Mouse (Mus musculus): ENCODE results near the gene Nans.

Gene Nans

DNA sequence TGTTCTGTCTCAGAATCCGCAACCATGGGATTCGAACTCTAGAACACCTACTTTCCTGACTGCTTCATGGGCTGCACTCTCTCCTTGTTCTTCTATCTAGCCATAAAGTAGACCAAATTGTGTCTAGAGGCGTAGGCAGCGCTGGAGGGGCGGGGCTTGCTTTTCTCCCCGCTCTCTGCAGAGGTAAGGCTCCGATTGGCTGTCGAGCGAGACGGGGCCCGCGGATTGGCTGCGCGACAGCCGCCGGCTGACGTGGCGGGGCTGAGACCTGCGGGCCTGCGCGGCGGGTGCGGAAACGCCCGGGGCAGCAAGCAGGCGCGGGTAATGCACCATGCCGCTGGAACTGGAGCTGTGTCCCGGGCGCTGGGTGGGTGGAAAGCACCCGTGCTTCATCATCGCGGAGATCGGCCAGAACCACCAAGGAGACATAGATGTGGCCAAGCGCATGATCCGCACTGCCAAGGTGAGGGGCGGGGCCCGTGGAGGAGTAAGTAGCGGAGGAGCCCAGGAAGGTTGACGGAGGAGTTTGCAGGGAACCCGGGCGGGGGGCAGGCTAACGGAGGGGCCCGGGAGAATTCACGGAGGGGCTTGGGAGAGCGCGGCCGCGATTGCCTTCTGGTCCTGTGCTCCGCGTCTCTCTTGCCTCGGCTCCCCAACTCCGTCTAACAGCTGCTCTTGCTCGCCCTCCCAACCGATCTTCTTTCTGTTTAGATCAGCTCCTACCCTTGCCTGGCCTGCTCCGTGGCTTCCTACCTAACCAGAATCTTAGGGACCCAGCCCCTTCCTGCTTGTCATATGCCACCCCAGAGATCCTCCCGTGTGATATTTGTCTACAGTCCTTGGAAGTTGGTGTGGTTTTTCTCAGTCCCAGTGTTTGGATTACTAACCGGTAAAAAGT is at the start of gene Nans:
Gene Nans, plus strand, starts transcription at position 221 of the 898 bp plus-strand sequence.
- DNase-seq (ENCODE audit: low spot score), result peak; percentile 91

DNA sequence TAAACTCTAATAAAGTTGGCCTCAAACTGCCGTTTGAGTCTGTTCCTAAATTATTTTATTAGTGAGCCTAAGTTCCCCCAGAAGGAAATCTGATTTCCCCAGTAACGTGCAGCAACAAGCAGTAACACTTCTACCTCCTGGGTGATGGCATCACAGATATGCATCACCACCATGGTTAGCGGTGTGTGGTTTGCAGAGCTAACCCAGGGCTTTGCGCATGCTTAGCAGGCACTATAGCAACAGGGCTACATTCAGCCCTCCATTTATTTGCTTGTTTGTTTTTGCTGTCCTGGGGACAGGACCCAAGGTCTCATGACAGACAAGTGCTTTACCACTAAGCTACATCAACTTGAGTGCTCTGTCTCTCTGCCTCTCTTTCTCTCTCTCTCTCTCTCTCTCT is 46.5 kb upstream of the Nans start:
- no peak for DNase-seq (ENCODE audit: low spot score)

DNA sequence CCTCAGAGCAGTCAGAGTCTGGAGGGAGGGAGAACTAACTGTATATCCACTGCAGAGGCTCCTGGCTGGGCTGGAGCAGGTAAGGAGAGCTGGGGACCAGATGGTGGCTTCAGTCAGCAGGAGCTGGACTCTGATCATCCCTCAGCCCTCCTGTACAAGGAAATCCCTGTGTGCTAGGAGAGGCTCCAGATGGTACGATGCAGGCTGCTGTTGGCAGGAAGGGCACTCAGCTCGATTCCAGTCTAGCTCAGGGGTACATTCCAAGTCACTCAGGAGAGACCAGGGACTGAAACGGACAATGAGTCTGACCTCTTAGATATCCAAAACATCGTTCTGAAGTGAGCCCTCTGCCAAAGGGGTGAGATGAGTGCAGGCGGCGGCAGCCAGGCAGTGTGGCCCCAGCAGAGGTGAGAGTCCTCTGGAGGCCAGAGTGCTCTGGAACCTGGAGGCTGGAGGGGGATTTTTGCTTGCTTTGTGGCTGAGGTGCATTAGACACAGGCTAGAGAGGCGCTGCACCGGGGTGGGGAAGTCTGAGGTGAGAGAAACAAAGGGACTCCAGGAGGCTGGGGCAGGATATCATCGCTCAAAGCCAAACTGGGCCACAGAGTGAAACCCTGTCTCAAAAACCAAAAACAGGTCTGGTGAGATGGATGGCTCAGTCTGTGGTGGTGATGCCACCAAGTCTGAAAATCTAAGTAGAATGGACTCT is 43.7 kb upstream of the Nans start:
- DNase-seq (ENCODE audit: low spot score), result no peak

DNA sequence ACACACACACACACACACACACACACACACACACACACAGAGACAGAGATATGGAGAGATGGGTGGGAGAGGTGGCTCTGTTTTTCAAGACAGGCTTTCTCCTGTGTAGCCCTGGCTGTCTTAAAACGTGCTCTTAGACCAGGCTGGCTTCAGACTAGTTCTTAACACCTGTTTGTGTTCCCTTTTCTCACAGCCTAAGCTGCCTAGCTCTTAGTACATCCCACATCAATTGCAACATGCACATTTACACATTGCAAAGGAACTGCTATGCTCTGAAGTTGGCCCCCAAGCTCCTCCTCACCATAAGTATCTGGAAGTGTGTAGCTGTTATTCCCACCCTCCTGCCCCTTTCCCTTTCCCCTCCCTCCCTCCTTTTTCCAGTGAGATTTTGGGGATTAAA is 41.6 kb upstream of the Nans start:
- no peak for DNase-seq (ENCODE audit: low spot score)

DNA sequence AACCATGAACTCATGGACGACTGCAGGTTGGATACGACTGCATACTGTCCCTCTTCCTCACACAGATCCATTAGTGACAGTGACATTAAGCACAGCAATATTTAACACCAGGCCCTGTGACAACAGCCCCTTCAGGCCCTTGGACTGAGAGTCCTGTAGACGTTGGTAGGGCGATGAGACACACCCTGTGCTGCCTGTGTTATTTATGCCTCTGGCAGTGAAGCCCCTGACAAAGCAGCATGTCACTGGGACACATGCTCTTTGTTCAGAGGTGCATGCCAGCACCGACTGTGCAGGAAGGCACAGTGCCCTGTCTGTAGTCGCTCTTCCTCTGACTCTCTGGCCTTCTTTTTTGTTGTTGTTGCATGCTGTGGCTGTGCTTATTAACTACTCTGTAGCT is 40.2 kb upstream of the Nans start:
- no peak for DNase-seq (ENCODE audit: low spot score)

DNA sequence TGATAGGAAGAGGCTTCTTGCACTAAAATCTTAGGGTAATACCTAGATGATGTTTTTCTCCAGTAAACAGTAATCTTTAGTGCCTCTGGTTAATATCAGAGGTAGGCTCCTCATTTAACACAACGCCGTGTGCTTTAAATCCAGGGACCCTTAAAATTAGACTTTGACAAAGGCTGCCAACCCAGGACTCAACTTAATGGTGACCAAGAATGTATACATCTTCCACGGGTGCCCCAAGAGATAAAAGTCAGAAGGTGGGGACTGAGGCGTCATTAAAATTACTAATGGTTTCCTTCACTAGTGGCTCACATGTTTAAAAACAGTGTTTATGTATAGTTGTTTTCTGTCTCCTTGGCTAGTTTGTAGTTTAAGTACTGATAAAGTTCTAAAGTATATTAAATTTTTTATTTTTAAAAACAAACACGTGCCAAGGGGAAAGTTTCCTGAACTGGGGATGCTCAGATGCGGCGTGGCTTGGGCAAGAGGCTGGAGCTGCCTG is 39.0 kb upstream of the Nans start:
- no peak for DNase-seq (ENCODE audit: low spot score)

DNA sequence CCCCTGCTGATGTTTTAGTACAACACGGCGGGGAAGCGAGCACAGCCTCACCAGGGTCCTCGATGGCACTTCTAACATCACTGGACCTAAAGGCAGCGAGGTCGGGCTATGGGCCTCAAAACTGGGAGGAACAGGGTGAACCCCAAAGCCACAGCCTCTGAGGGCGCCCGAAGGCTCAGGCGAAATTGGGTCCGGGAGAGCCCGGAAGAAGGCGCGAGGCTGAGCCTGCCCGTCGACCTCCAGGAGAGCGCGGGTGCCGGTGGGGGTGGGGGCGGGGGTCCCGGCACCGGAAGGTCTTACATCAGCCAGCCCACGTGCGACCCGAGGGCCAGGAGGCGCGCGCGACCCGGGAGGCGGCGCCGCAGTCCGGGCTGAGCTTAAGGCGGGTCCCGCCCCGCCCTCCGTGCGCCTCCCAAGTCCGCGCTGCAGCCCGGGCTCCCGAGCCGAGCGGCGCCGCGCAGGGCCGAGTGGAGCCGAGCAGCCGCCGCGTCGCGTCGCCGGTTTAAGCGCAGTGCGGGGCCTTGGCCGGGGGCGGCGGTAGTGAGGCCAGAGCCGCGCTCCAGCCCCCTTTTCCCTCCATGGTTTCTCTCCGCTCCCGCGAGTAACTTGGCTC is 38.4 kb upstream of the Nans start, which contains the start of gene Anp32b:
Gene Anp32b, plus strand, starts transcription at position 384 of the 613 bp plus-strand sequence.
- peak; percentile 94 for DNase-seq (ENCODE audit: low spot score)

DNA sequence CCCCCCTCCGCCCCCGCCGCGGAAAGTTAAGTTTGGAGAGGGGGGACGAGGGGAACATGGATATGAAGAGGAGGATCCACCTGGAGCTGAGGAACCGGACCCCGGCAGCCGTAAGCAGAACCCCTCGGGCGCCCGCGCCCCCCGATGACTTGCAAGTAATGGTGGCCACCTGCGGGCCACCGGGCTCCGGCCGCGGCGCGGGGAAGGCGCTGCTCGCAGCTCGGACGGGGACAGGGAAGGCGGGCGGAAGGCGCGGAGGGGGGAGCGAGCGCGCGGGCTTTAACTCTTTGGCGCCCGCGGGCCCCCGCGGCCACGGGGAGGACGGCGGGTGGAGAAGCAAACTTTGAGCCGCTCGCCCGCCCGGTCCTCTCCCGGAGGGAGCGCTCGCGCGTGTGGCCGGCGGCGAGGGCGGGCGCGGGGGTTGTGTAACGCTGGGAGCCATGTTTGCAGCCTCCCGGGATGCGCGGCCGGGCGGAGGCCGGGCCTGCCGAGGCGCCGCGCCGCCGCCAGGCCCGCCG is 37.7 kb upstream of the Nans start:
- DNase-seq (ENCODE audit: low spot score), result peak; percentile 71

DNA sequence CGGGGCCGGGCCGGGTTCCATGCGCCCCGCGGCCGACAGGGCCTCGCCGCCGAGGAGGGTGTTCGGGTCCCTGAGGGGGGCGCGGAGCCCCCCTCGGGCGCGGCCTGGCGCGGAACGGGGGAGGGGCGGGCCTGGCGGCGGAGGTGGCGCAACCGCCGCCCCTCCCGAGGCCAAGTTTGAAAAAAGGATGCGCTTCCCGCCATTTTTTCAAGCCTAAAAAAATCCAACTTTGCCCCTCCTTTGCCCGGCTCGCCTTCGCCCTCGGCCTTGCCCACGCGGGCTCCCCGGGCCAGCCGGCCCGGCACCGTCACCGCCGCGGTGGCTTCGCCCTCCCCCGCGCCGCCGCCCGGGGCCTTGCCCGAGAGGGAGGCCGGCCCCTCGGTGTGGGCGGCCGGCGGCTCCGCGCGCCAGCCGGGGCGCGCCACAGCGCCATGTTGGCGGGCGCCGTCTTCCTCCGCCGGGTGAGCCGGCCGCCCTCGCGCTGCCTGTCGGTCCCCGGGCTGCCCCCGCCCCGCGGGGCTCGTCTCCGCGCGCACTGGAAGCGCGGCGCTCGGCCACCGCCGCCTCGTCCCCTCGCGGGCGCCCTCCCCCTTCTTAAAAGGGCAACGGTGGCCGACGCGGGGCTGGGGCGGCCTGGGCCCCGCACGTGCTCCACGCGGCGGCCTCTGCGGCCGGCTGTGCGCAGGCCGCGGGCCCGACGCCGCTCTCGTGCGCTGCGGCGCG is 37.1 kb upstream of the Nans start:
- DNase-seq (ENCODE audit: low spot score), result peak; percentile 64

DNA sequence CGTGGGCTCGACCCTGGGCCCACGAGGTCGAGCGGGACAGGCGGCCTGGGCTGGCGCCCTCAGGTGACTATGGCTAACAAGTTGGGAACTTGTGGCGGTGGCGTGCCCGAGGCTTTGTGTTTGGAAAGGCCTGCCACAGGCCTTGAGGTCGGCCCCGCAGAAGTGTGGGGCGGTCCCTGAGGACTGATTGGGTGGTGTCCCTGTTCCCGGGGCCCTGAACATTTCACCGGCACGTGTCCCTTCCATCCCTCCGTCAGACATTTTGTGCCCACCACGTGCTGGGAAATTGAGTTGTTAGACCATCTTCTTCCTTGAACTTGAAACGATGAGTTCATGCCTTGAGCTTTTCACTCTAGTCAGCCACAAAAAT is 36.6 kb upstream of the Nans start:
- DNase-seq (ENCODE audit: low spot score), result peak; percentile 54

DNA sequence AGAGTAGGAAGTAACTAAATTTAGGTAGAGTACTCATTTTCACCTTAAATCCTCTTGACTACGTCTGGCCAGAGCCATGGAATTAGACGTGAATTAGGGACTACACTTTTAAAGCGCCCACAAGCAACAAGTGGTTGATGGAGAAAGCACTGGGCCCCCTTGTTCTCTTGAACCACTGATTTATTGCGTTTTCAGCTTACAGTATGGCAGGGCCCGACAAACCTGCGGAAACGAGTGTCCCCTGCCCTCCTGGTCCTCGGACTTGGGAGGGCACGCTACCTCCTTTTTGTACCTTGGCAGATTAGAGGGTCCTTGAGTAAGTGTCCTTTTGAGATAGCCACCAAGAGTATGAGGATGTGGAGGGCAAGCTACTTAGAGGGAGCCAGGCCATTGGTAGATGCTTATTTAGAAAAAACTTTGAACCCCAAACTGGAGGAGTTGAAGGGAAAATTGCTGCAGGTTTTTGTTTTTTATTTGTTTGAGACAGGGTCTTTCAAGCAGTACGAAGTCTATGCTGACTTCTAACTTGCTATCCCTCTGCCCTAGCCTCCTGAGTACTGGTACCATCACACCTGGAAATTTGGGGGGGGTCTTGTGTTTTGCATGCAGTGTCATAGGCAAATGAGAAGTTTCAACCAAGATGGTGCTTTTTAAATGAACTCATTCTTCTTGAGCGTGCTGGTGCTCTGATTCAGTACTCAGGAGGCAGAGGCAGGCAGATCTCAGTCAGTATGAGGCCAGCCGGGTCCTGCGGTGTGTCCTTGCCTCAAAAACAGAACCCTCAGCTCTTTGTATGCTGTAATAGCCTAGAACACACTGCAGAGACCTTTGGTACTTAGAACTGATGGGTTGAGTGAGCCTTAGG is 36.0 kb upstream of the Nans start:
- no peak for DNase-seq (ENCODE audit: low spot score)

DNA sequence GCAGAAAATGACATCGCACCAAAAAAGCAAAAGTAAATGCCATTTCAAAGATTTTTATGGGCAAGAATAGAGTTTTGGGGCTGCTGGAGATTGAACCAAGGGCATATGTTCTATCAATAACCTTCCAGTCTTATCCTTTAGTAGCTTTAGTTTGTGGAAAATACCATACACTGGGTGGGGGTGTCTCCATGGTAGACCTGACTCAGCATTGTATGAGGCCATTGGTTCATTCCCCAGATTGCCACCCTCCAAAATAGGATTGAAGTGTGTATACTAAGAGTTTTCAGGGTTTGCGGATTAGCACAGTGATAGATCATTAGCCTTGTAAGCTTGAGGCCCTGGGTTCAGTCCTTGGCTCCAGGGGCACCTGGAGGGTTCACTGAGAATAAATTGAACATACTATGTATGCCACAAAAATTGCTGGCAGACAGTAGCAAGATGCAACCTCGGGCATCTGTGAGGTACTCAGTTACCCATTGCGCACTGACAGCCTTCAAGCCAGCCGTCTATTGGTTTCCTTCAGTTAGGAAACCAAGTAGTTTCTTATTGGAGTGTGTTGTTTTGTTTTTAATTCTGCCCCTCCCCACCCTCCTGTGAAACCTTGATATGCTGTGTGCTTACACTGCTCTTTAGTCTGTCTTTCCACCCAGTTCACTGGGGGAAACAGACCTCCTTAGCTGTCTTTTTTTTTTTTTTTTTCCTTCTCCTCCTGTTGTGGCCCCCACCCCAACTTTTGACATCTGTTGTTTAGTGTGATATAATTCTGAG is 34.8 kb upstream of the Nans start:
- no peak for DNase-seq (ENCODE audit: low spot score)

DNA sequence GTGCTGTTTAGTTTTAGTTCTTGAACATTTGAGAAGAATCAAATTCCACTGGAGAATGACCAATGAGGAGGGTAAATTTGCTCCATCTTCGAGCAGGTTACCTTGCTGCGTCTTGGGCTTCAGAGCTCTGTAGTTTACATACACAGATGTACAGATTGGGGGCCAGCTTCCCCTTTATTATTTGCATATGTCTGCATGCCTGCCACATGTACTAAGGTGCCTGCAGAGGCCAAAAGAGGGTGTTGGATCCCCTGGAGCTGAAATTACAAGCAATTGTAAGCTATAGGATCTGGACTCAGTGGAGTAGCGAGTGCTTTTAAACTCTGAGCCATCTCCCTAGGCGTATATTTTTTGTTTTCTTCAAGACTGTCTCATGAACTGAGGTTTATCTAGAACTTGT is 32.3 kb upstream of the Nans start:
- DNase-seq (ENCODE audit: low spot score), result no peak

DNA sequence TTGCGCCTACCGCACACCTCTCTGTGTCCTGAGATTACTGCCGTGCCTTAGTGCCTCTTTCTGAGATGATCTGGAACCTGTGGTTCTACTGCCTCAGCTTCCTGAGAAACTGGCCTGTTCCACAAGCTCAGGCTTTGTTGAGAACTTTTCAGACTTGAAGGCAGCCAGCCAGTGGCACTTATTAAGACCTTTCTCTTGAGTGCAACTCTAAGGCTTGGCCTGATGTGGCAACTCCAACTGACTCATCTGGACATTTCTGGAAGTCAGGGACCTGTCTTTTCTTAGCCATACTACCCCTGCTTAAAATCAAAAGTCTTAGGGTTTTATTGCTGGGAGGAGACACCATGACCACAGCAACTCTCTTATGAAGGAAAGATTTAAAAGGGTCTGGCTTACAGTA is 31.9 kb upstream of the Nans start:
- no peak for DNase-seq (ENCODE audit: low spot score)

DNA sequence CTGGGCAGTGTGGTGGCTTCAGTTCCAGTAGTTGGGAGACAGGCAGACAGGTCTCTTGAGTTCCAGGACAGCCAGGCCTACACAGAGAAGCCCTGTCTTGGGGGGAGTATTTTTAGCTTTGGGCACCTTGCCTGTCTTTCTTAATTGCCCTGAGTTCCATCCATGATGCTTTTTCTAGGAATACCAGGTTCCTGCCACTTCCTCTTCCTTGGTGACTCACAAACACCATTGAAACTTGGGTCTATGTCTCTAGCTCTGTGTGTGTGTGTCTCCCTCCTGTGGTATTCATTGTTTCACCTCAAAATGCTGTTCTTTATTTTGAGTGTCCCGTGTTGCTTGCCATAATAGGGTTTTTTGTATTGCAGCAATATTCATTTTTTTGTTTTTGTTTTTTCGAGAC is 30.6 kb upstream of the Nans start:
- no peak for DNase-seq (ENCODE audit: low spot score)

DNA sequence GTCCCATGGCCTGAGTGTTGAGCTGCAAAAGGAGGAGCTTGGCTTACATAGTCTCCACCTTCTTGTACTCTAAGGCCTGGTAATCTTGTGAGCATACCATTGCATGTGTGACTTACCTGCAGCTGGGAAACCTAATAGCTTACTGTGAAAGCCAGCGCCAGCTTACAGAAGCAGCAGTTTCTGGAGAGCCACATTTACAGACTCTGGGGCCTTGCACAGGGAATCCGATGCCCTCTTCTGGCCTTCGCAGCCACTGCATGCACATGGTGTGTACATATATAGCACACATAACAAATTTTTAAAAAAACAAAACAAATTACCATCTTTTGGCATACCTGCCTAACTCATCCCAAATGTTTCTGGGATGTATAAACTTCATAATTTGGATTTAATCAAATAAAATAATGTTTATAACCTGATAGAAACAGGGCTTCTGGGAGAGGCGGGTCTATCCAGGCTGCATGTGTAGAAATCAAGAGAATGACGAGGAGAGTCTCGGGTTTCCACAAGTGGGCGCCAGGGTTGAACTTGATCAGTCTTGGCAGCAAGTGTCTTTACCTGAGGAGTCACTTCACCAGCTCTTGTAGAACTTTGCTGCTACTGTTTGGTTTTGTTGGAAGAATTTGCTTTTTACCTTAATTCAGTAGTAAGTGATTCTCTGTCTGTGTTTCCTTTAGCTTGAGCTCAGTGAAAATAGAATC is 25.8 kb upstream of the Nans start:
- no peak for DNase-seq (ENCODE audit: low spot score)

DNA sequence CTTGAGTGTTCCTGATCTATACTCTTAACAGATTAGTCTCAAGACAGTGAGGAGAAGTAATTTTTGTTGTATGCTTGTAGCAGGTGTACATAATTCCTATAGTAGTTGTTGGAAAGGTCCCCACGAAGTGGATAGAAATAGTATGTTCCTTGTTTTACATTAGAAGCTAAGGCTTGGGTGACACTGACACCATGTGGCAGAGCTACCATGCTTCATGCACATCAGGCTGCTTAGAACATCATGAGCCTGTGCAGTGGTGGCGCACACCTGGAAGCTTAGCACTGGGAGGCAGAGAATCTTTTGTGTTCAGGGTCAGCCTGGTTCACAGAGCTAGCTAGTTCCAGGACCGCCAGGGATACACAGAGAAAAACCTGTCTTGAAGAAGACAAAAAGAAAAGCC is 23.3 kb upstream of the Nans start:
- DNase-seq (ENCODE audit: low spot score), result no peak

DNA sequence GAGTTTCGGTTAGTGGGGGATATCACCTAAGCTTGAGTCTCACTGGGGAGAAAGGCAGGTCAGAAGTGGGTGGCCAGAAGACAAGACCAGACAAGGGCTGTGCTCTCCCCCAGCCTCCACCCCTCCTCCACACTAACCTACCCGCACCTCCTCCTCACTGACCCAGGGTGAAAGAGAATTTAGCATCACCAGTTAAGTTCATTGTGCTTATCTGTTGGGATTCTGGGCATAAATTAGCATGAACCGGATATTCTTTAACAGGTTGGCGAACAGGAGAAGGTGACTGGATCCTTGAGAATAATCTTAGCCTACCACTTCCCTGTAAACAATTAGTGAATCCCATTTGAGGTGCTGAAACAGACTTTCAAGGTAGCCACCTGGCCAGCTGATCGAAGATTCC is 13.9 kb upstream of the Nans start:
- no peak for DNase-seq (ENCODE audit: low spot score)

DNA sequence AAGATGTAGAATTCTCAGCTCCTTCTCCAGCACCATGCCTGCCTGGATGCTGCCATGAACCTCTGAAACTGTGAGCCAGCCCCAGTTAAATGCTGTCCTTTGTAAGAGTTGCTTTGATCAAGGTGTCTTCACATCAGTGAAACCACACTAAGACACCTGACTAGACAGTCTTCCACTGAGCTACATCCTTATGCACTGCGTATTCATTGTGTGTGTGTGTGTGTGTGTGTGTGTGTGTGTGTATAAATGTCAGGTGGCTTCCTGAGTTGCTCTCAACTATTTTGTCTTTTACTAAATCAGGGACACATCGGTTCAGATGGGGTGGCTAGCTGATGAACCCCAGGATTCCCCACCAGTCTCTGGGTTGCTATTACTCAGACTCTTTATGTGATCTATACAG is 10.0 kb upstream of the Nans start:
- no peak for DNase-seq (ENCODE audit: low spot score)
